Mouse (Mus musculus) heart, postnatal 10 days (tissue): Measurements from ENCODE around the gene Gm6525. TPM values are rescaled to one million over a fixed set of nuclear protein-coding genes. Genes with fewer than 3 reads are reported as not detected.

Experiments
- DNase-seq, 2 experiments: peaks; one replicate each; pipeline ENCODE4 v3.0.0; 2021
- intact Hi-C: fragments of 180-260 bp; cut with DNase I; formaldehyde crosslinking; loops from one replicate; pipeline ENCODE4 v1.15.1; 2025
- total RNA-seq, 2 experiments: library from RNA; stranded (reverse); gene quantifications; 2 replicates each; pipeline ENCODE4 v1.2.3; 2021

Gm6525 gene
- under 1 TPM in 1 of 2 experiments, not detected in 1; 0.25 TPM for total RNA-seq

- intact Hi-C loops = no loop called here
- no peak for DNase-seq
Observed at GRCm38 (mm10) chr3:84173581-84174154, at the start of gene Gm6525. Gene Gm6525, plus strand, starts transcription at chr3:84174104.

GRCm38 (mm10) chr3:84125704-84126289, 48.1 kb upstream of the Gm6525 start:
- no peak for DNase-seq
- intact Hi-C loops = no loop called here

- intact Hi-C loops = no loop called here
- DNase-seq = no peak
Observed at GRCm38 (mm10) chr3:84126721-84127120, 47.2 kb upstream of the Gm6525 start.

GRCm38 (mm10) chr3:84127431-84127830, 46.5 kb upstream of the Gm6525 start:
- intact Hi-C loops = no loop called here
- DNase-seq = no peak

GRCm38 (mm10) chr3:84128871-84129870, 44.7 kb upstream of the Gm6525 start:
- DNase-seq = peak in 1 of 2 experiments; percentile 23
- intact Hi-C loops = no loop called here

- no peak for DNase-seq
- intact Hi-C loops = no loop called here
Observed at GRCm38 (mm10) chr3:84130776-84131175, 43.1 kb upstream of the Gm6525 start.

- intact Hi-C loops = no loop called here
- no peak for DNase-seq
Observed at GRCm38 (mm10) chr3:84131369-84131768, 42.5 kb upstream of the Gm6525 start.

GRCm38 (mm10) chr3:84135387-84135786, 38.5 kb upstream of the Gm6525 start:
- intact Hi-C loops = no loop called here
- no peak for DNase-seq

GRCm38 (mm10) chr3:84135933-84136332, 38.0 kb upstream of the Gm6525 start:
- DNase-seq = no peak
- intact Hi-C loops = no loop called here

- intact Hi-C loops = no loop called here
- DNase-seq = no peak
Observed at GRCm38 (mm10) chr3:84136509-84136908, 37.4 kb upstream of the Gm6525 start.

GRCm38 (mm10) chr3:84140947-84141346, 33.0 kb upstream of the Gm6525 start:
- intact Hi-C loops = no loop called here
- DNase-seq = no peak

GRCm38 (mm10) chr3:84149831-84150230, 24.1 kb upstream of the Gm6525 start:
- DNase-seq = no peak
- intact Hi-C loops = loop anchor here (5.0 kb wide), 1 partner anchor 53 kb away; no protein-coding TSS in a partner anchor

- DNase-seq = no peak
- intact Hi-C loops = loop anchor here (1.0 to 5.0 kb wide), 3 partner anchors 57 to 207 kb away; no protein-coding TSS in a partner anchor
Observed at GRCm38 (mm10) chr3:84154721-84155141, 19.2 kb upstream of the Gm6525 start.

- DNase-seq = no peak
- intact Hi-C loops = loop anchor here (1.0 to 5.0 kb wide), 2 partner anchors 118 to 208 kb away; no protein-coding TSS in a partner anchor
Observed at GRCm38 (mm10) chr3:84155146-84155545, 18.8 kb upstream of the Gm6525 start.

GRCm38 (mm10) chr3:84155558-84156006, 18.3 kb upstream of the Gm6525 start, which contains the start of gene Mnd1:
Gene Mnd1, minus strand, starts transcription at chr3:84155786.
- intact Hi-C loops = loop anchor here (1.0 to 5.0 kb wide), 2 partner anchors 118 to 208 kb away; no protein-coding TSS in a partner anchor

GRCm38 (mm10) chr3:84156105-84156504, 17.8 kb upstream of the Gm6525 start:
- intact Hi-C loops = loop anchor here (5.0 kb wide), 1 partner anchor 119 kb away; no protein-coding TSS in a partner anchor
- no peak for DNase-seq

More at GRCm38 (mm10) chr3:84155558-84156006, 18.3 kb upstream of the Gm6525 start, which contains the start of gene Mnd1:
- DNase-seq = peak; percentile 99

GRCm38 (mm10) chr3:84157011-84157410, 16.9 kb upstream of the Gm6525 start:
- DNase-seq = no peak
- intact Hi-C loops = loop anchor here (5.0 kb wide), 1 partner anchor 120 kb away; no protein-coding TSS in a partner anchor

- intact Hi-C loops = loop anchor here (5.0 kb wide), 1 partner anchor 120 kb away; no protein-coding TSS in a partner anchor
- no peak for DNase-seq
Observed at GRCm38 (mm10) chr3:84157559-84158350, 16.1 kb upstream of the Gm6525 start.

- no peak for DNase-seq
Observed at GRCm38 (mm10) chr3:84165391-84165790, 8.5 kb upstream of the Gm6525 start.

GRCm38 (mm10) chr3:84166073-84166472, 7.8 kb upstream of the Gm6525 start:
- DNase-seq = no peak
- intact Hi-C loops = no loop called here

More at GRCm38 (mm10) chr3:84165391-84165790, 8.5 kb upstream of the Gm6525 start:
- intact Hi-C loops = no loop called here
